Mouse (Mus musculus): Measurements from ENCODE around the gene Atp6v0a1.

- no peak for TF ChIP-seq TAL1 (IDR thresholded peaks at IDR 0.05; ENCODE audit: low read length)
- no peak for TF ChIP-seq GATA1 (IDR thresholded peaks at IDR 0.05; ENCODE audit: low read length)
These were observed 21.5 kb downstream of the Atp6v0a1 start for GRCm38 (mm10) chr11:101030808-101031156.
